Mouse (Mus musculus) forebrain, embryonic 16.5 days (tissue): ENCODE data around the gene Ndufs3. TPM values are rescaled to one million over a fixed set of nuclear protein-coding genes. Genes with fewer than 3 reads are reported as not detected.

Experiments
- ATAC-seq: fragments of 200-750 bp; cut with Nextera tagmentation; 2 replicates; pipeline ENCODE4 v1.8.0; 2017; ENCODE audit warnings: mild to moderate bottlenecking, moderate library complexity
- H3K27ac ChIP-seq: fragments of 300-500 bp; sonication (generic); 2 replicates; pipeline ENCODE4 v1.5.1; 2014; ENCODE audit warnings: low read length, control low read depth
- H3K27me3 ChIP-seq: fragments of 300-500 bp; sonication (generic); replicated peaks from 2 replicates; pipeline ENCODE4 v1.6.1; 2014; ENCODE audit warnings: low read length; ENCODE audit not compliant: control insufficient read depth, insufficient read depth
- H3K36me3 ChIP-seq: fragments of 300-500 bp; sonication (generic); 2 replicates; pipeline ENCODE4 v1.6.1; 2014; ENCODE audit not compliant: control insufficient read depth, insufficient read depth
- H3K4me1 ChIP-seq: fragments of 300-500 bp; sonication (generic); replicated peaks from 2 replicates; pipeline ENCODE4 v1.6.1; 2014; ENCODE audit warnings: low read length; ENCODE audit not compliant: control insufficient read depth, insufficient read depth
- H3K4me2 ChIP-seq: fragments of 300-500 bp; sonication (generic); 2 replicates; pipeline ENCODE4 v1.6.1; 2014; ENCODE audit warnings: mild to moderate bottlenecking, low read length, control low read depth
- H3K4me3 ChIP-seq: fragments of 300-500 bp; sonication (generic); replicated peaks from 2 replicates; pipeline ENCODE4 v1.5.1; 2014; ENCODE audit warnings: mild to moderate bottlenecking, low read length, control low read depth
- H3K9ac ChIP-seq: fragments of 300-500 bp; sonication (generic); replicated peaks from 2 replicates; pipeline ENCODE4 v1.6.1; 2014; ENCODE audit warnings: low read depth, low read length, control low read depth
- H3K9me3 ChIP-seq: fragments of 300-500 bp; sonication (generic); 2 replicates; pipeline ENCODE4 v1.6.1; 2016; ENCODE audit warnings: low read length; ENCODE audit not compliant: control insufficient read depth
- WGBS: fragments of 180-500 bp; shearing (Covaris S2); extraction: QIAGEN DNeasy Blood & Tissue Kit; methylation state at CpG from one replicate; pipeline ENCODE4 v1.1.7; 2014; 5-methylcytosine and 5-hydroxymethylcytosine counted together
- polyA plus RNA-seq: library from polyadenylated mRNA; unstranded; fragments of >200 nt; fragmentation: Nextera tagmentation; extraction: Ambion mirVana; gene quantifications from 2 replicates; pipeline ENCODE4 v1.2.1, GENCODE M21; 2015

The Ndufs3 gene
- polyA plus RNA-seq, 1 experiment from 2014 or later, result 212 TPM

- Histone ChIP-seq H3K36me3 (no peaks in the 10 kb centered on the region), H3K4me1 (no peaks in the 10 kb centered on the region), H3K4me3 (no peak overlapping the region), H3K27me3 (no peaks in the 10 kb centered on the region), H3K9me3 (no peaks in the 10 kb centered on the region), H3K27ac (no peak overlapping the region), H3K4me2 (no peak overlapping the region), H3K9ac (no peak overlapping the region)
- no peak for ATAC-seq
- 82% methylated on average over 2 of the region's 2 CpGs for WGBS
Measured at GRCm38 (mm10) chr2:90932273-90932672, 27.6 kb upstream of the Ndufs3 start.

DNA sequence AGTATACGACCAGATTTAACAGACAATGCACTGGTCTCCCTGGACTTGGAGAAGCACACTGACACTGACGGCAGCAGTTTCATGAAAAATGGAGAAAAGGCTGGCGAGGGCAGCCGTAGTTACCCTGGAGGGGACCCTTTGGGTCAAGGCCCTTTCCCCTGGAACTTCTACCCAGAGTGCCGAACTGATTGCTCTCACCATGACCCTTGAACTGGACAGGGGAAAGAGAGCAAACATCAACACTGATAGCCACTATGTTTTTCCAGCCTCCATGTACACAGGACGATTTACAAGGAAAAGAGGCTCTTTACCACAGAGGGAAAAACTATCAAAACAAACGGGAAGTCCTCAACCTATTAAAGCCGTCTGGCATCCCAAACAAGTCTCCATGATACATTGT is 27.2 kb upstream of the Ndufs3 start:
- H3K4me2 ChIP-seq, result no peak overlapping the region
- H3K27me3 ChIP-seq, result no peaks in the 10 kb centered on the region
- no peaks in the 10 kb centered on the region for H3K9me3 ChIP-seq
- no peak overlapping the region for H3K4me3 ChIP-seq
- no peaks in the 10 kb centered on the region for H3K4me1 ChIP-seq
- WGBS, result 89% methylated on average over 8 of the region's 8 CpGs
- H3K9ac ChIP-seq, result no peak overlapping the region
- no peak overlapping the region for H3K27ac ChIP-seq
- no peaks in the 10 kb centered on the region for H3K36me3 ChIP-seq
- no peak for ATAC-seq

GRCm38 (mm10) chr2:90928566-90928965 is 23.9 kb upstream of the Ndufs3 start:
- WGBS, result 90% methylated on average over 13 of the region's 13 CpGs
- Histone ChIP-seq H3K9ac (no peak overlapping the region), H3K27ac (no peak overlapping the region), H3K4me1 (no peaks in the 10 kb centered on the region), H3K27me3 (no peaks in the 10 kb centered on the region), H3K4me3 (no peak overlapping the region), H3K36me3 (no peaks in the 10 kb centered on the region), H3K9me3 (no peaks in the 10 kb centered on the region), H3K4me2 (no peak overlapping the region)
- no peak for ATAC-seq

DNA sequence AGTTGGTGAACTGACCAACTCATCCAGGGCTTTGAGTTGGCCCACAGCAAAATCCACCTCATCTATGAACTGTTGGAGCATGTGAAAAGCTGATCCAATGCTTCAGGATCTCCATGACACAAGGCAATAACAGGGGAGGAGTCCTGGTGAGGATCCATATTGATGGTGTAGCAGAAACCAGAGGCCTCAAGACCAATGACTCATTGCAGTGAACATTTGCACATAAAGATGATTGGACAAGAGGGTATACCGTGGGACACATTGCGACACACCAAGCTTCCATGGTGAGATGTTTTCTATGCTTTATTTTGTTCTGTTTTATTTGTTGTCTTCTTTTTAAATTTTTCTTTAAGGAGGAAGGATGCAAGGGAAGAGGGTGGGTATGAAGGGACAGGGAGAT is 18.0 kb upstream of the Ndufs3 start:
- Histone ChIP-seq H3K36me3 (no peaks in the 10 kb centered on the region), H3K27ac (no peak overlapping the region), H3K9ac (no peak overlapping the region), H3K9me3 (no peaks in the 10 kb centered on the region), H3K27me3 (no peaks in the 10 kb centered on the region), H3K4me2 (no peak overlapping the region), H3K4me1 (peaks cover 6% of the 10 kb centered on the region; the same call in 1 of the 2 replicates), H3K4me3 (no peak overlapping the region)
- no peak for ATAC-seq
- 93% methylated on average over 2 of the region's 2 CpGs for WGBS

DNA sequence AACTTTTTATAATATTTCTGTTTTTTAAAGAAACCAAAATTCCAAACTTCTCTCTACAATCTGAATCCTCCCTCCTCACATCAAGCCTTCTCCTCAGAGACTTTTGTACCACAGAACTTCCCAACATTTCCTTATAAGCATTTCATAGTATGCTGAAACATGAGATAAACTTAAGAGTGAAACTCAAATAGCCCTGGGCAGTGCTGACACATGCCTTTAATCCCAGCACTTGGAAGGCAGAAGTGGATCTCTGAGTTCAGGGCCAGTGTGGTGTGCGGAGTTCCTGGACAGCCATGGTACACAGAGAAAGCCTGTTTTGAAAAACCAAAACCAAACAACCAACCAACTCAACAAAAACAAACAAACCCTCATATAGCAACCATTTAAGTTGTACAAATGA is 16.6 kb upstream of the Ndufs3 start:
- no peaks in the 10 kb centered on the region for H3K36me3 ChIP-seq
- WGBS, result 92% methylated on average over 1 of the region's 1 CpGs
- H3K4me3 ChIP-seq, result no peak overlapping the region
- no peak overlapping the region for H3K27ac ChIP-seq
- no peak for ATAC-seq
- no peaks in the 10 kb centered on the region for H3K27me3 ChIP-seq
- peaks cover 15% of the 10 kb centered on the region for H3K4me1 ChIP-seq
- H3K9me3 ChIP-seq, result no peaks in the 10 kb centered on the region
- no peak overlapping the region for H3K4me2 ChIP-seq
- H3K9ac ChIP-seq, result no peak overlapping the region

DNA sequence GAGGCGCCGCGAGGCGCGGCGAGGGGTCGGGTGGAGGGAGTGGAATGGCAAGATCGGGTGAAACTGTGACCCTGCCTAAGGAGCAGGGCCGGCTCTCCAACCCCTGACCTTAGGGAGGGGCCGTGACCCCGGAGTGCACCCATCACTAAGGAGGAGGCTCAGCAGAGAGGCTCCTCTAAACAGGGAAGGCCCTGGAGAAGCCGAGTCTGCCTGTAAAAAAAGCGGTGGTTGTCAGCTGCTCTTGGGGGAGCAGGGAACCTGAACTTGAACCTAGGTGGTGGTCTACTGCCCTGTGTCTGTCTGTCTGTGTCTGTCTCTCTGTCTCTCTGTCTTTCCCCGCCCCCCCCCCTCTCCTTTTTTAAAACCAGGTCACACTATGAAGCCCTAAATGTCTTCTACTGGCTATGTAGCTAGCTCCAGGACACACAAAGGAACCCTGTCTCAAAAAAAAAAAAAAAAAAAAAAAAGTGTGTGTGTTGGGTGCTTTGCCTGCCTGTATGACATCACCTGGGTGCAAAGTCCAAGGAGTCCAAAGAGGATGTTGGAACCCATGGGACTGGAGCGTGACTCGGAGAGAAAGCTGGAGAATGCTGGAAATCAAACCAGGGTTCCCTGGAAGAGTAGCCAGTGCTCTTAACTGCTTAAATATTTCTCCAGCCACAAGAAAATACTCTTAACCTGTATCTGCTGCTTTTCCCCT is 13.5 kb upstream of the Ndufs3 start:
- ATAC-seq, result peak; percentile 45; the same call in 1 of the 2 replicates
- Histone ChIP-seq H3K27ac (peak overlapping the region; percentile 85), H3K4me3 (peak overlapping the region; percentile 70), H3K27me3 (no peaks in the 10 kb centered on the region), H3K4me1 (peaks cover 27% of the 10 kb centered on the region), H3K36me3 (no peaks in the 10 kb centered on the region; the same call in 1 of the 2 replicates), H3K4me2 (peak overlapping the region; percentile 87), H3K9me3 (no peaks in the 10 kb centered on the region), H3K9ac (peak overlapping the region; percentile 96)
- 11% methylated on average over 16 of the region's 16 CpGs for WGBS

DNA sequence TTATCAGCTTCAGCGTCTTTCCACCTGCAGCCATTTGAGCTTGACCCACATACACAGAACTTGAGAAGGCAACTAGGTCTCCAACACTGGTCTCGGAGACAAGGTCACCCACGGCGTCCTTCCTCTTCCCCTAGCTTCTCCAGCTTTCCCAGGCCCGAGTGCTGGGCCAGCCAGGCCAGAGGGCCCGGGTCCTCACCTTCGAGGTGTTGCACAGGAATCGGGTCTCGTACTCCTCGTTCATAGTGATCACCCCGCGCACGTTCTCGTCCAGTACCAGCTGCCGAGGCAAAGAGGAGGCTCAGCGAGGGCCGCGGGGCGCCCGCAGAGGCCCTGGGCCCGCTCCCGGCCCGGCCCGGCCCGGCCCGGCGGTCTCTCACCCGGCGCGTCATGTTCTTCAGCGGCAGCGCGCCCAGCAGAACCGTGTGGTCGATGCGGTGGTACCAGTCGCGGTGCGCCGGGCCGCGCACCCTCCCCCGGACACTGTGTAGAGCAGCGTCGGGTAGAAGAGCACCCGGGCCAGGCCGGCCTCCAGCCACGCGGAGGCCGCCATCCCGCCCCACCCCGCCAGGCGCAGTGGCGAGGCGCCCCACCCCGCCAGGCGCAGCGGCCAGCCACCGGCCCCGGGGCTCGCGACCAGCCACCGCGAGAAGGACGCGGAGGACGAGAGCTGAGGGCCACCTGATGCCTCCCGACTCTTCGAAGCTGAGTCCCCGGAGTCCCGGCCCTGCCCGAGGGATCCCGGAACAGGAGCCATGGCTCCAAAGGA is 12.8 kb upstream of the Ndufs3 start:
- Histone ChIP-seq H3K9ac (peak overlapping the region; percentile 96), H3K9me3 (no peaks in the 10 kb centered on the region), H3K4me3 (peak overlapping the region; percentile 70), H3K27ac (peak overlapping the region; percentile 85), H3K27me3 (no peaks in the 10 kb centered on the region), H3K36me3 (peaks cover 4% of the 10 kb centered on the region; the same call in 1 of the 2 replicates), H3K4me2 (peak overlapping the region; percentile 87), H3K4me1 (peaks cover 27% of the 10 kb centered on the region)
- WGBS, result 1% methylated on average over 64 of the region's 73 CpGs
- ATAC-seq, result peak; percentile 87

GRCm38 (mm10) chr2:90916560-90917232 is 12.1 kb upstream of the Ndufs3 start:
- 22% methylated on average over 7 of the region's 7 CpGs for WGBS
- Histone ChIP-seq H3K27ac (peak overlapping the region; percentile 85), H3K27me3 (no peaks in the 10 kb centered on the region), H3K4me2 (peak overlapping the region; percentile 87), H3K9me3 (no peaks in the 10 kb centered on the region), H3K4me3 (peak overlapping the region; percentile 70), H3K36me3 (peaks cover 4% of the 10 kb centered on the region; the same call in 1 of the 2 replicates), H3K4me1 (peaks cover 27% of the 10 kb centered on the region), H3K9ac (peak overlapping the region; percentile 96)
- ATAC-seq, result 0 out of 2 replicates have a peak, but pooled peaks have one; percentile 1

DNA sequence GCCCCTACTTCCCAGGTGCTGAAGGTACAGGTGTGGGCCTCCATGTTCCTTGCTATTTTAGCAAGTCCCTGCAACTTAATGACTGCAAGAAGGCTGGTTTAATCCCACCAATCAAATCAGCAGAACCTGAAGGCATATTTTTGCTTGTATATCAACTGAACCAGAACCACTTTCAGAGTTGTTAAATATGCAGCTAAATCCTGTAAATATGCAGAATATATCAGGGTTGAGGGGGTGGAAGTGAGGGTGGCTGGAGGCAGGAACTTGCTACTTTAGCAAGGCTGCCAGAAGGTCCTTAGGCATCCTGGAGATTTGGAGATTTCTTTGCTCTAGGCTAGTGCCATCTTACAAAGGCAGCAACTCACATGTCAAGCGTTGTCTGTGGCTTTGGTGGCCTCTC is 10.9 kb upstream of the Ndufs3 start:
- 82% methylated on average over 1 of the region's 1 CpGs for WGBS
- Histone ChIP-seq H3K4me1 (peaks cover 27% of the 10 kb centered on the region), H3K36me3 (peaks cover 14% of the 10 kb centered on the region), H3K4me2 (no peak overlapping the region), H3K9ac (no peak overlapping the region), H3K27ac (no peak overlapping the region), H3K27me3 (no peaks in the 10 kb centered on the region), H3K4me3 (no peak overlapping the region), H3K9me3 (no peaks in the 10 kb centered on the region)
- ATAC-seq, result no peak
